Mouse (Mus musculus): ENCODE results near the gene Tmprss11a. TPM values are rescaled to one million over a fixed set of nuclear protein-coding genes. Genes with fewer than 3 reads are reported as not detected.

The Tmprss11a gene
- not detected in 2 replicates for total RNA-seq (2021)
- long read RNA-seq, experiment 1 = 0 reads
- long read RNA-seq, experiment 2 = 0 reads

DNA sequence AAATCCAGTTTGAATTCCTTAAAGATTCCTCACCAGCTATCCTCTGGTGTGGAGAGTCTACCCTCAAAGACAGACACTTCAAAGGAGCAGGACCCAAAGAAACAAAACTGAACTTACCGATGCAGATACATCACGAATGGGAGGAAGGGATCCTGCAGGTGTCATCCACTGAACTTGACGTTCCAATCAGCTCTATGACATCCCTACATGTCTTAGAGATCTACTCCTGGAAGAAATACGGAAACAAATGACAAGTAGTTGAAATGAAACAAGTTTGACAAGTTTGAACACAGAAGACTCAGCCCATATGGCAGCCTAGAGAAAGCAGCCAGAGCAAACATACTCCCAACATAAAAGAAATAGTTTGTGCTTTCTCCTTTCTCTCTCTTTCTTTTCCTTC is at the start of gene Tmprss11a:
Gene Tmprss11a, minus strand, starts transcription at position 101 of the 400 bp plus-strand sequence.
- DNase-seq = no peak

DNA sequence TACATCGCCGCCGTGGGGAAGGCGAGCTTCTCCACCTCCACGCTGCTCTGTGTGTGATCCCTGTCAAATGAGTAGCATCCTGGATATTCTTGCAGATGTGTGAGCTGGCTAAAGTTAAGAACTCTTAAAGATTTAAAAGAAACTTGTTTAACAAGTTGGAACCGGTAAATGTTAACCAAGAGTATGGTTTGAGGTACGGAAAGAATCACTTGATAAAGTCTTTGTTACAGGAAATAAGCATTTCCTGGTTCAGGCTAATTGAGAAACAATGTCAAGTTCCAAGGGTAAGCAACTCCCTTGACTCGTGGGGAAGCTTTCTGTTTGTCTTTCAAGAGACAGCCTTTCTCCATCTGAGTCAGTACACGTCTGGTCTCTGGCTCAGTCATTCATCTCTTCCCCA is 49.7 kb upstream of the Tmprss11a start, which contains the start of gene Tmprss11g:
Gene Tmprss11g, minus strand, starts transcription at position 101 of the 400 bp plus-strand sequence.
- no peak for DNase-seq

DNA sequence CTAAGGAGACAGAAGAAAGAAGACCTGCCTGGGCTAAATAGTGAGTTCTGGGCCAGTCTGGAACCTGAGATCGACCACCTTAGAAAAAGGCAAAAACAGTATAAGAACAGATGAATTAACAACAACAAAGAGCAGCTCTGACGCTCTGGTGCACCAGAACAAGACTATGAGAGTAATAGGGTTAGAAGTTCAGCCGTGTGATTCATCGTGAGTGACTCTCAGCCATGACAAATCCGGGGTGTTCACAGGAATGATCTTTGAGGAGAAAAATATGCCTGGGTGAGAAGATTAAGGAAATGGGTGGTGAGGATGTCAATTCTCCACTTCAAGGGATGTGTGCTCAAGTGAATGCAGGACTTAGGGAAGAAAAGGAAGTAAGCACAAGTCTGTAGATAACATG is 42.7 kb upstream of the Tmprss11a start:
- DNase-seq = no peak

DNA sequence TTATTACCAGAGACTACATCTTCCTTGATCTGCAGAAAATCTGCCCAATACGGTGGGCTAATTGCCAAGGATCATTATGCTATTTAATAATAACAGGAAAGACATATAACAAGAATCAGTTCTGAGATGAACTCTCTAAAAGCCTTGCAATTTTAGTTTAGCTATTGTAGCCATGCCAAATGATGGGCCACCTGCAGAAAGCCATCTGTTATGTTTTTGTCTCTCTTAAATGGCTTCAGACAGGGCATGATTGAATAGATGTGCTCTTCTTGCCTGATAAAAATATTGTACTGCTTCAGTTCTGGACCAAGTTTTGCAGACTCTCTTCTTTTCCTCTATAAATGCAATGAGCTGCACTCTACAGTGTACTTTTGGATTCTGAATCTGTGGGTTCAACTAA is 24.7 kb upstream of the Tmprss11a start:
- DNase-seq = no peak

DNA sequence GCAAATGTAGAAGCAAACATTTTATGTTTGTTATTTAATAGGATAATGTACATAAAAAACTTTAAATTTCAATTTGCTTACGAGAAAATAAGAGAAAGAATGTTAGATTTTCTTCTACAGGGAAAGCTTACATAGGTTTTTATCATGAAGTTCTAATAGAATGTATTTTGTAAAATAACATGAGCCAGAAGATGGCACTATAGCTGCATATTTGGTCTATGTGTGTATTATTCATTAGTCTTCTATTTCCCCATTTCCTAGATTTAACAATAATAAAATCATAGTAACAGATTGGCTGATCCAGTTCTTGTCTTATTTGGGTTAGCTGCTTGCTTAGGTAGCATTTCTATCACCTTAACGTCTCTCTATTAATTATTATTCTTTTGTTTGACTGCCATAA is 13.8 kb upstream of the Tmprss11a start:
- DNase-seq = no peak

DNA sequence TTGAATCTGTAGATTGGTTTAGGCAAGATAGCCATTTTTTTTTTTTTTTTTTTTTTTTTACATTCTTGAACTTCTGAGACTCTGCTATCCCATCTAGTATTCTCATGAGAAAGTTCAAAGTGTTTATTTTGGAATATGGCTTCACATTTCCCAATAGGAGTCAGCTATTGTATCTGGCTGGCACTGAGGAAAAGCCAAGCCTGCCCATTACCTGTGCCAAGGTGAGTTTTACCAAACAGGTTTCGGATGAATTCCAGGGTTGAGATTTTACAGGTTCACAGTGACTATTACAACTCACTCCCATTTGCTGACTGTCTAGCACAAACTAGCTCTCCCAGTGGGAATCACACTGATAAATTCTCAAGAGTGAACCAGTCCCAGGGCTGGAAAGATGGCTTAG is 13.2 kb upstream of the Tmprss11a start:
- DNase-seq = no peak

DNA sequence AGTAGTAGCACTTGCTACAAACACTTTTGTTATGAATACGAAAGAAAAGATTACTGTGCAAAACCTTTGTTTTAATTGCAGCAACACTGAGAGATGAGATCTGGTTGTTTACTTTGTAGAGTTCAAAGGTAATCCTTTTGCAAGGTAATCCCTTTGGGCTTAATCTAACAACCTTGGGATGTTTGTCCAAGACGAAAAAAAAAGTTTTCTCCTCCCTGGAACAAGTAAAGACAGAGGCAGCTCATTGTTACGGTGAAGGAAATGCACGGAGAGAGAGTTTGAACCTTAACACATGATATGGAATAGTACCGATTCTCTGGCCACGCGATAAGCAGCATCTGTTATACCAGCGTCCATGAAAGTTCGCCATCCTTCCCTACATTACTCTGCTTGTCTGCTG is 5.1 kb upstream of the Tmprss11a start:
- DNase-seq = no peak

DNA sequence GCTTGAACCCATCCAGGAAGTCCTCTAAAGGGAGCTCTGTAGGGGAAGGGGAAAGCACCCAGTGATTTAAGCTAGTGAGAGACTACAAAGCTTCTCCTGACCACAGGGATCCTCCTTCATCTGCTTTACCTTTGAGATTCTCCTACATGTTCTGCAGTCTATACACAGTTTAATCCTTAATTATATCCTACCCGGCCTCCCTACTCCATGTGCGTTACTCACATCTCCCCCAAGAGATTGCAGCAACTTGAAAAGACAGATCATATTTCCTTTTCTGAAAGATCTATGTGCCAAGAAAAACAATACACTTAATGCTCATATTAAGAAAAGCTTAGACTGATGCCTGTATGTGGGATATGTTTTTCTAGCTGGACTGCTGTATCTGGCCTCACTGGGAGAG is 29.5 kb downstream of the Tmprss11a start:
- no peak for DNase-seq

DNA sequence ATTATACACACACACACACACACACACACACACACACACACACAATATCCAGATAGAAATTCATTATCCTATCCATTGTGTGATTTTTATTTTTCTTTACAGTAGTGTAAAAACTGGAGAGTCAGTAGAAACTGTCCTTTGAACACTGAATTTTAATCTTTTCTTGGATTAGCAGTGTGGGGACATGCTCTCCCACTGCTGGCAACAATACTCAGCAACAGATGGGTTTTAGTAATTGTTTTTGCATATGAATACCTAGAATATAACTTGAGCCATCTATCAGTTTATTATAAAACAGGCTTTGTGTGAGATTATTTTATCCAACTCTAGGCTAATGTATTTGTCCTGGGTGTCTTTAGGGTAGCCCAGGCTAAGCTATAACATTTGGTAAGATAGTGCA is 30.2 kb downstream of the Tmprss11a start:
- no peak for DNase-seq

DNA sequence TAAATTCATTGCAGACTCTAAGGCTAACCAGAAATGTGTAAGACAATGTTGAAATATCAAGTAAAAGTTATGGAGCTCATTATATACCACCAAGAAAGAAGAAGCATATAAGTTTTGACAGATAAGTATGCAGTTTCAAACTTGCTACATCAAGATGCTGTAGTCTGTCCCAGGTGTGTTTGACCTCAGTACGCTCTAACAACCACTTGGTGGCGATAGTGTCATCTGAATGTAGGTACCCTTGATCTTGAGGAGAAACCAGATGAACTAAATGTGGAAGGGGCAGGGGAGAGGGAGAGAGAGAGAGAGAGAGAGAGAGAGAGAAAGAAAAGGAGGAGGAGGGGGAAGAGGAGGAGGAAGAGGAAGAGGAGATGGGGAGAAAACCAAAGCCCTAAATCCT is 36.1 kb downstream of the Tmprss11a start:
- DNase-seq = no peak

DNA sequence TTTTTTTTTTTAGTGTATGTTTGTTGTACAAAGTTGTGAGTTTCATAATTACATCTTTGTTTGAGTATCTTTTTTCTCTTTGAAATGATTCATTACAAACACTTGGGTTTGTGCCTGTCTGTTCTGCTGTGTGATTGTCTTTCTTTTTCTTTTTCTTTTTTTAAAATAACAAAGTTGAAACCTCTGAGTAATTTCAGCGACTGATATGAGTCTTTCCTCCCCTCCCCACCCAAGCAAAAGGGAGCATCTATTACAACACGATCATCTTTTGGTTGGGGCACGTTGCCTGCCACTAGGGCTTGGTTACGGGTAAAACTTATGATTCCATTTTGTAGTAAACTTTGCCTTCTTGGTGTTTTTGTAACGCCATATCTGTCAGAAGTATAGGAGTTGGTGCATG is 37.7 kb downstream of the Tmprss11a start:
- no peak for DNase-seq

DNA sequence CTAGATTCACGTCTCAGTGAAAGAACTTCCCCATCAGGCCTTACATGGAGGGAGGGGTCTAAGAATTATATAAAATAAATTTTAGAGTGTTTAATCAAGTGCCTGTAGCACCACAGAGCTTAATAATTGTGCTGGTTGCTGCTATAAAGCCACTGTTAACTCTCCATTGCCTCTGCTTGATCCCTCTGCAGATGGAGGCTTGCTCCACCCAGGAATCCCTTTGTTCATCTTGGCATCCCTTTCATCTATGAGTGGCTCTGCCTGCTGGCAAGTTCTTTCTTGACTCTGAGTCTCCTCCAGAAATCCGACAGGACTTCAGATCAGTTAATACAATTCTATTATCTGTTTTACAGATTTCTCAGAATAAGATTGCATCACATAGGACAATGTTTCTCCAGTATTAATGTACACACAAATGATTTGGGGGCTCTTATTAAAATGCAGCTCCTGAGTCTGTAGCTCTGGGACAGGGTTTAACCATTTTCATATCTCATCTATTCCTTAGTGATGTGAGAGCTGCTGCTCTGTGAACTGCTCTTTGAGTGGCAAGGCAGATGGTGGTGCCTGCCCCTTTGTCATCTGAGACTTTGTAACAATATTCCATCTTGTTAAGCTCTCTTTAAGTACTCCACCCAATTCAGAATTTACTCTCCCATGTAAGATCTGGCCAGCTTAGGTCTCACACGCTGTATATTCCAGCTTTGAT is 47.3 kb downstream of the Tmprss11a start:
- no peak for DNase-seq

DNA sequence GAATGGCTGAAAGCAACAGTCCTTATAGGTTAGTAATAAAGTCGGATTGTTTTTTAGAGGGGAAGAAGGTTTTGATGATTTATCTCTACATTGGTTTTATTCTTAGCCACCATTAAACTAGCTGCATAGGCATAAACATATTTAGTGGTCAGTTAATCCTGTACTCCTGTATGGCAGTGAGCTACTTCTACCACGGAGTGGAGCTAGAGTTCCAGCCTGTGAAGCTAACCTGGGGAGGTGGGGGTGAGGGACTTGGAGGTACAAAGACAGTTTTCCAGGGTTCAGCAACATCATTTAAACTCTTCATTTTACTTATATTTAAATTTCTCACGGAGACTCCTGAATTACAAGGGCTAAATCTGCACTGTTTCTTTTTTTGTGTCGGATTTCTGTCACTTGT is 49.3 kb downstream of the Tmprss11a start:
- DNase-seq = peak; percentile 7

DNA sequence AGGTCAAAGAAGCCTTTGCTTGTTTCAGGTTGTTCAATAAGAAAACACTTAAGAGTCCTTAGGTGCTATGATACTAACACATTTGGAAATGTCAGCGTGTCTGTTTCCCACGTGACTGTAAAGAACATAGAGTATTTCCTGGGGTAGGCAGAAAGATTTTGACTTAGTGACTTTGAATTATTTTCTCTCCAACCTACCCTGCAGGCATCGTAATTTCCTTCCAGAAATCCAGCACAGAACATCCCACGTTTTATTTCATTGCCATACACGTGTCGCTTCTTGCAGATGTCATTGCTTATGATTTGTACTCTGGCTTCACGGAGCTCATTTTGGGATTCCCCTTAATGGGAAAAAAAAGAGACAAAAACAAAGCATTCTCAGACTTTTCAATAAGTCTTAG is 54.5 kb downstream of the Tmprss11a start:
- DNase-seq = no peak

DNA sequence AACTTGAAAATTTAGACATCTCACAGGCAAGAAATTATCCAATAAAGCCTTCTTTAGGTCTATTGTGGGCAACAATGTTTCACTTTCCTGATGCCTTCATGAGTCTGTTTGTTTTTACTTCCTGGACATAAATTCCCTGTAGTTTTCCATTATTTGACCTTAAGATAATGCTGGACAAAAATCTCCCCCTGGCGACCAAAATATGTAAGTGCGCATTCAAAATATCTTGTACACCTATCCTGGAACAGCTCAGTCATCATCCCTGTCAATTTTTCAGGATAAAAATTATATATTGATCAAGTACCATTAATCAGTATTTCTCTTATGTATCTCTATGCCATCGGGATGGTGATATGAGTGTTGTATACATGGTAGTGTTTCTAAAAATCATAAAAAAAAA is 58.0 kb downstream of the Tmprss11a start:
- DNase-seq = peak; percentile 12

DNA sequence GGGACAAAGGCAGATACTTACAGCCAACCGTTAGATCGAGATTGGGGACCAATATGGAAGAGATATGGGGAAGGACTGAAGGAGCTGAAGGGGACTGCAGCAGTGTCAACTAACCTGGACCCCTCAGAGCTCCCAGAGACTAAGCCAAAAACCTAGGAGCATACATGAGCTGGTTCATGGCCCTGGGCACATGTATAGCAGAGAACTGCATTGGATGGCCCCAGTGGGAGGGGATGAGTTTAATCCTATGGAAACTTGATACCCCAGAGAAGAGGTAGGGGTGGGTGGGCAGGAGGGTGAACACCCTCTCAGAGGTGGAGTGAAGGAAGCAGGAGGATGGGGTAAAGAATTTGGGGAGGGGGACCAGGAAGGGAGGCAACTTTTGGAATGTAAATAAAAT is 60.8 kb downstream of the Tmprss11a start:
- DNase-seq = no peak

DNA sequence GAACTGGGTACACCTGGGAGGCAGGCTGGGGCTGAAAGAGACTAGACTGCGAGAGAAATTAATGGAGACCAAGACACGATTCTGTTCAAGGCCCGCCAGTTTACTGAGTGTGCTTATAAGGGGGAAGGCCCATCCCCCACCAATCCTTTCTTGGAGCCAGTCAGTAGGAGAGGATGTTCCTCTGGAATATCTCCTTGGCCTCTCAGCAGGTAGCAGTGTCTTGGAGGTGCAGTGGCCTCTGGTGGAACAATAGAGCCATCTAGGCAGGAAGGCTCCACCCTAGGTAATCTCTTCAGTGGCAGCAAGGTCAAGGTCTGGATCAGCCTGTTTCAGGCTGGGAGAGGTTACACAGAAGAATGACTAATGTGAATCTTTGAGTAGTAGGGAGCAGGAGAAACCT is 61.6 kb downstream of the Tmprss11a start:
- no peak for DNase-seq

DNA sequence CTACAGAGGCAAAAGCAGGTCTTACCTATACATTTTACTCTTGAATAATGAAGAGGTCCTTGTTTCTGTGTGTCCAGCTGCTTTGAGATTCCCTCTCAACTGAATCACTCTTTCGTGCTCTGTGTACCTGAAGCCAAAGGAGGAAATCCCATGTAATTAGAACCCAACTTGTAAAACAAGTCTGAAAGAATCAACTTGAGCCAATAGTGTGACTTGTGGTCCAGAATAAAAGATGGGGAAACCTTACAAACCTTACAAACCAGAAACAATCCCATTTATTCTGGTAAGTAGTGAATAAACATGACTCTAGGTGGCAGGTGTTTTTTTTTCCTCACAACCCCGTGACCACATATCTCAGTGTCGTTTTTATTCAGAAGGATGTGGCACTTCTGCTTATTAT is 95.5 kb downstream of the Tmprss11a start, which contains the start of gene Tmprss11d:
Gene Tmprss11d, minus strand, starts transcription at position 101 of the 400 bp plus-strand sequence.
- no peak for DNase-seq

Other genes with a start within 250 kb of the Tmprss11a start
- gene Tmprss11c, start 179.7 kb downstream of the Tmprss11a start, total RNA-seq (2021) = not detected in 2 replicates
- gene Tmprss11d, start 95.6 kb downstream of the Tmprss11a start, total RNA-seq (2021) = not detected in 2 replicates
- not detected in 2 replicates for gene Tmprss11g, start 49.6 kb upstream of the Tmprss11a start, total RNA-seq (2021)
- gene Tmprss11f, start 163.4 kb upstream of the Tmprss11a start, total RNA-seq (2021) = not detected in 2 replicates
- gene Tmprss11b, start 207.4 kb upstream of the Tmprss11a start, total RNA-seq (2021) = not detected in 2 replicates

Measured in adrenal gland, postnatal 14 days (tissue).